Mouse (Mus musculus): ENCODE measurements around the gene Dock4.

- no peak for TF ChIP-seq POLR2A (IDR thresholded peaks at IDR 0.05; ENCODE audit: low read depth, low read length)
- no peak for TF ChIP-seq GABPA (IDR thresholded peaks at IDR 0.05; ENCODE audit: insufficient replicate concordance, low read depth, low read length)
- TF ChIP-seq E2F4 (IDR thresholded peaks at IDR 0.05; ENCODE audit: insufficient replicate concordance, low read depth, low read length), result no peak
- TF ChIP-seq SMC3 (IDR thresholded peaks at IDR 0.05; ENCODE audit: low read depth, low read length), result no peak
- no peak for TF ChIP-seq CTCF (conservative IDR thresholded peaks at IDR 0.05 in 1 of 2, IDR thresholded peaks at IDR 0.05 in 1 of 2; ENCODE audit: low read depth in 2 of 2, low read length in 2 of 2)
- TF ChIP-seq NRF1 (IDR thresholded peaks at IDR 0.05; ENCODE audit: low read depth, low read length), result no peak
- TF ChIP-seq EP300 (IDR thresholded peaks at IDR 0.05; ENCODE audit: low read length), result no peak
- TF ChIP-seq ZKSCAN1 (IDR thresholded peaks at IDR 0.05; ENCODE audit: borderline replicate concordance, low read depth, low read length), result no peak
- no peak for TF ChIP-seq UBTF (IDR thresholded peaks at IDR 0.05; ENCODE audit: low read depth, low read length)
These were observed 105.6 kb downstream of the Dock4 start for GRCm38 (mm10) chr12:40551317-40551716.

All from CH12.LX (cell line).